Mouse (Mus musculus) C2C12 (cell line): Measurements from ENCODE around the gene Aox2.

Experiments used
- CTCF ChIP-seq: IDR thresholded peaks from one replicate; pipeline ENCODE4 v1.5.1; 2011; ENCODE audit not compliant: control insufficient read depth, insufficient read depth, insufficient read length
- MAX ChIP-seq: IDR thresholded peaks from one replicate; pipeline ENCODE4 v1.6.1; 2011; ENCODE audit warnings: mild to moderate bottlenecking, control low read depth

DNA sequence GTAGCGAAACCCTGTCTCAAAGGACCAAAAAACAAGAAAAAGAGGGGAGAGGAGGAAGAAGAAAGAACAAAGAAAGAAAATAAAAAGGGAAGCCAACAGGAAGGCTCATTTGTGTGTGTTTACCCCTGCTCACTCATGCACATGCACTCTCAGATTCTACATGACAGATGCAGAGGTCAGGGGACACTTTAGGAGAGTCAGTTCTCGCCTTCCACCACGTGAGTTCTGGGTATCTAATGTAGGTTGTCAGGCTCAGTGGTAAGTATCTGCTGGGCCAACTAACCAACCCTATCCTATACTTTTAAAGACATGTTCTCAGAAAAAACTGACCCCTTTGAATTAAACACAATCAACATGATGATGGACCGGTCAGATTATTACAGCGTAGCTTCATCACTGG, 66.4 kb downstream of the Aox2 start:
- TF ChIP-seq CTCF (no peak), MAX (no peak)
